Mouse (Mus musculus) T-helper 2 cell (primary cell): ENCODE data around the gene Wipf1.

ENCODE experiments used
- in situ Hi-C: fragments of 300-600 bp; cut with MboI, MseI; formaldehyde crosslinking; loops from one replicate; pipeline ENCODE4 v1.15.1; 2025; ENCODE audit warnings: high pct_unique_total_duplicates

The Wipf1 gene

DNA sequence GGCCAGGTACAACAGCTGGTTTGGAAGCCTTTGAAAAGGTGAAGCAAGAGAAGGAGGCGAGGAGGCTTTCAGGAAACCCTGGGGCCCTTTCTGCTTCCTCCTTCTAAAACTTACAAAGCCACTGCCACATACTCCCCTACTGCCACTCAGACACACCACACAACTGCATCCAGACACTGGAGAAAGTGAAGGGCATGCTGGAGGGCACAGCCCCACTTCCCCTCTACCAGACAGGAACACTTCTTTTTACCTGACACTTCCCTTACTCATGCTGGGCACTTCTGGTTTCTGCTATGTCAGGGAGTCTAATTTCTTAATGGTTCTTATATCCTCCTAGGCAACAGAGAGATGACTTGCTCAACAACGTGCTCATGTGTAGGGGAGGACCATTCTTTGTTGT lies 19.0 kb upstream of the Wipf1 start:
- in situ Hi-C loops: no loop called here

DNA sequence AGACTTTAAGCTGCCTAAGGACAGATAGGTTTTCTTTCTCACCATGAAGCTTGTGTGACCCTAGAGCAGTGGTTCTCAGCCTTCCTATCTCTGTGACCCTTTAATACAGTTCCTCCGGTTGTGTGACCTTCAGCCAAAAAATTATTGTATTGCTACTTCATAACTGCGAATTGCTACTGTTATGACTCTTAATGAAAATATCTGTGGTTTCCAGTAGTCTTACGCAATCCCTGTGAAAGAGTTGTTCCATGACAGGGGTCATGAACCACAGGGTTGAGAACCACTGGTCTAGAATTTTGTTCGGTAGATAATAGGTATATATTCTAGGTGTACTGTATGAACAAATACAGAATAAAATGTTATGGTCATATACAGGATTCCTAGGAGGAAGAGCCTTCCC lies 17.7 kb upstream of the Wipf1 start:
- in situ Hi-C loops: no loop called here

- in situ Hi-C loops: no loop called here
Measured at GRCm38 (mm10) chr2:73545556-73545955, 16.0 kb upstream of the Wipf1 start.

DNA sequence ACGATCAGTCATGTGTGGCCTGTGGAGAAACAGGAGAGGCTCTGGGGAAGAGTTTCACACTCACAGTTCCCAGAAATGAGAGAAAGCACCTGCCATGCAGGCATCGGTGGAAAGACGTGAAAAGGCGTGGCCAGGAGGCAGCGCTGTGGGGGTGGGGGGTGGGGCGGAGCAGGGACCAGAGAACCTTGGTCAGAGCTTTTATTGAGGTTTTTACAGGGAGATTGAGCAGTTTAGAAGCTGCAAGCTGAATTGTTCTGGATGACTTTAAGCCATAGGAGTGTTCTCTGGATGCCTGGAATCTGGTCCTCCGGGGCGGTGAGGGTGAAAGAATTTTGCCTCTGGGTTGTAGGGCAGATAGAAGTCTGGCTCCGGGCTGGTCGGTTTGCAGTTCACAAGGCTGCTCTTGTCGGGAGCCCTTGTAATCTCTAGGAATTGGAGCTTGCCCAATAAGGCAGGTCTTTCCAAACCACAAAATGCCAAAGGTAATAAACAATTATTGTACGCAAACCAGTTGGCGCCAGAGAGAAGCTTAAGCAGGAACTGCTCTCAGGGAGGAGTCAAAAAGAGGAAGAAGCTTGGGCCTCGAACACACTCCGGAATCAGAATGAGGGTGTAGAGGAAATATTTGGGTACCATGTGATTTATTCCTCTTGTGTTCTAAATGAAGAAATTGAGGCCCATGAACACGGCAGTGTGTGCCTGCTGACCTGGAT lies 11.1 kb upstream of the Wipf1 start:
- in situ Hi-C loops: loop anchor here (5.0 kb wide), 1 partner anchor 83 kb away; no protein-coding TSS in a partner anchor

- in situ Hi-C loops: loop anchor here (5.0 kb wide), 1 partner anchor 82 kb away; no protein-coding TSS in a partner anchor
Measured at GRCm38 (mm10) chr2:73539697-73540096, 10.2 kb upstream of the Wipf1 start.

- in situ Hi-C loops: no loop called here
Measured at GRCm38 (mm10) chr2:73539141-73539540, 9.6 kb upstream of the Wipf1 start.

DNA sequence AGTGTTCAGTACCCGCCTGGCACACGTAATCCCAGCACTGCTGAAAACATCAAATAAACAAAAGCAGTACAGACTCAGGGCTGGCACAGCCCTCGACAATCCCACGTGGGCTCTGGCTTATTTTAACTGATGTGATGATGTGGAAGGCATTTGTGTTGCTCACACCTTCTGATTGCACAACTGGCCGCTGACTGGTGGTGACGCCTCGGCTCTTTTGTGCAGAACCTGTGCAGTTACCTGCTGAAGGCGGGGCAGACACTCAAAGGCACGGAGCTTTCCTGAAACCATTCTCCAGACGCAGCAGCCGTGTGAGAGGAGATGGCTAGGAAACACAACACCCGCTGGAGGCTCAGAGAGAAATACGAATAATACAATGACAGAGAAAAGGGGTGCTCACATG lies 9.1 kb upstream of the Wipf1 start:
- in situ Hi-C loops: no loop called here

DNA sequence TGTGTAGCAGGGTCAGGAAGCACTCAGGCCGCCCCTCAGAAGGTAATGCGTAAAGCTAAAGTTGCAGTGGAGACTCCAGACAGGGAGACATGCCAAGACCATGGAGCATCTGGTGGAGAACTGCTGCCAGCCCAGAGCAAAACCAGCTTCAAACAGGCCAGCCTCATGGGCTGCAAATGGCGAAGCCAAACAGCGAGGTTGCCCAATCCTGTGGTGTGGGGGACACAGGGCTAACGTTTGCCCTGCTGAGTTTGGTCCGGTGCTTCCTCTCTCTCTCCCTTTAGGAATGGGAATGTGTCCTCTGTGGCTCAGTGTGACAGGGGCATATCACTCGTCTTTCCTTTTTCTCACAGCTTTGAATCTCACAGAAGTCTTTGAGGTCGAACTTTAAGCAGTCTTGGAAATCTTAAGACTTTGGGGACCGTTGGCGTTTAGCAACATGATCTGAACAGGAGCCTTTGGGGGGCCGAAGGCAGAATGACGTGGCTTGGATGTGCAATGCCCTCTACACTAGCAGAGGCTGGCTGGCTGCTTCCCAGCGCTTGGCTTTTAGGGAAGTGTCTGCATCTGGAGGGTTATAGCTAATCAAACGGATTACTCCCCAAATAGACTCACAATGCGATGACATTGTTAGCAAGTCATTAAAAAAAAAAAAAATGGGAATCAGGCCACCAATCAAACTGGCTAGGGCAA lies 6.7 kb upstream of the Wipf1 start:
- in situ Hi-C loops: no loop called here

GRCm38 (mm10) chr2:73534720-73535119 lies 5.2 kb upstream of the Wipf1 start:
- in situ Hi-C loops: loop anchor here (5.0 kb wide), 1 partner anchor 47 kb away; no protein-coding TSS in a partner anchor

DNA sequence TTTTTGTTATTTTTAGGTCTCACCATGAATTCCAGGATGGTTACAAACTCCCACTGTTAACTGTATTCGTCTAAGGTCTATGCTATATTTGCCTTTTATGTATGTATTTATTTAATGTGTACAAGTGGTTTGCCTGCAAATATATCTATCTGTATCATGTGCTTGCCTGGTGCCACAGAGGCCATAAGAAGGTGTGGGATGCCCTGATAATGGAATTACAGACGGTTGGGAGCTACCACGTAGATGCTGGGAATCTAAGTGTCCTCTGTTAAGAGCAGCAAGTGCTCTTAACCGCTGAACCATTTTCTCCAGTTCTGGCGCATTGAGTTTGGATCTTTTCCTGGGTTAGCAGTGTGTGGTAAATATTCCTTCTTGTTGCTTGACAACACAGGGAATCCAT lies 953 bp upstream of the Wipf1 start:
- in situ Hi-C loops: loop anchor here (5.0 kb wide), 1 partner anchor 43 kb away; no protein-coding TSS in a partner anchor

- in situ Hi-C loops: no loop called here
Measured at GRCm38 (mm10) chr2:73528516-73529355, 798 bp downstream of the Wipf1 start.

- in situ Hi-C loops: no loop called here
Measured at GRCm38 (mm10) chr2:73527956-73528355, 1.6 kb downstream of the Wipf1 start.

- in situ Hi-C loops: no loop called here
Measured at GRCm38 (mm10) chr2:73526691-73527090, 2.8 kb downstream of the Wipf1 start.

GRCm38 (mm10) chr2:73522891-73523290 lies 6.6 kb downstream of the Wipf1 start:
- in situ Hi-C loops: no loop called here

DNA sequence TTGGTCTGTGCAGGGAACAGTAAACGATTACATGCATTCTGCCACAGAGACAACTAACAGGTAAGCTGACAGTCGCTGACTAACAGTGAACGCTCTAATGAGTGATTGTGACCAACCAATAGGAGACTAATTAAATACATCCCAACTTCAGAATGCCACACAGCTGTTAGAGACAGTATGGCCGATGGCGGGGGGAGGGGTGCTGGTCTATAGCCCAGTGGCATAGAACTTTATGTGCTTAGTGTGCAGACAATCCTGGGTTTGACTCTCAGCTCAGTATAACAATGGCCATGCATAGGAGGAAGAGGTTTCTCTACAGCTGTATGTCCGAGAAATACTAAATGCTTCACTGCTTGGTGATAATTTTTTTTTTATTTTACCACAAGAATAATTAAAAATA lies 7.2 kb downstream of the Wipf1 start:
- in situ Hi-C loops: no loop called here

- in situ Hi-C loops: no loop called here
Measured at GRCm38 (mm10) chr2:73521737-73522136, 7.8 kb downstream of the Wipf1 start.

DNA sequence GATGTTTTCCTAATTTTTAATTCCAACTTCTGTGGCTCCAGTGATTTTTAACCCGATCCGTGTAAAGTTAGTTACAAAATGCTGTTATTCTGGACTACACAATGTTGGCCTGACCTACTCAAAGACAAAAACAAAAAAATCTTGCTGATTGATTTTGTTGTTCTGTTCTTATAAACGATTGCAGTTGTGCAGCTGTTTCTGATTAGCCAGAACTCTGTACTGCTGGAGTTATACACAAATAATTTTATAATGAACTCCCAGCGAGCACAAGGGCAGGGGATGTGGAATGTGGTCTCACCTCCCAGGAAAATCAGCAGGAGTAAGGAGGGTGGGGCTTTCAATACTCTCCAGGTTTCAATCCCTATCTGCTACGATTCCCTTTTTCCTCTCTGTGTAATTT lies 10.6 kb downstream of the Wipf1 start:
- in situ Hi-C loops: no loop called here

GRCm38 (mm10) chr2:73518311-73518710 lies 11.2 kb downstream of the Wipf1 start:
- in situ Hi-C loops: no loop called here

DNA sequence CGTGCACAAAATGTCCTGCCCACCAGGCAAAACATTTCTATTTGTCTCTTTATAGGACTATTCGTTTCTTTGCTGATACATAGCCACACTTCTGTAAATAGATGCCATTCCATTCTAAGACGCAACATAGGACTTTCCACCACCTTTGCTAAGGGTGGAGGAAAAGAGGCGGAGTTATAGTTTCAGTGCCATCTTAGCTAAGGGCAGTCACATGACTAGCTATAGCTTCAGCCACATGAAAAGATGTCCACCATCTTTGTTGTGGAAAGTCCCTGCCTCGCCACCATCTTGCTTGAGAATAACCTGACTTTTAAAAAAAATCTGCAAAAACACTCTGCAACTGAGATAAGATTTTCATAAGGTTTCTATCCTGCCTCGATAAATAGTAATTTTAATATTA lies 15.4 kb downstream of the Wipf1 start:
- in situ Hi-C loops: no loop called here

DNA sequence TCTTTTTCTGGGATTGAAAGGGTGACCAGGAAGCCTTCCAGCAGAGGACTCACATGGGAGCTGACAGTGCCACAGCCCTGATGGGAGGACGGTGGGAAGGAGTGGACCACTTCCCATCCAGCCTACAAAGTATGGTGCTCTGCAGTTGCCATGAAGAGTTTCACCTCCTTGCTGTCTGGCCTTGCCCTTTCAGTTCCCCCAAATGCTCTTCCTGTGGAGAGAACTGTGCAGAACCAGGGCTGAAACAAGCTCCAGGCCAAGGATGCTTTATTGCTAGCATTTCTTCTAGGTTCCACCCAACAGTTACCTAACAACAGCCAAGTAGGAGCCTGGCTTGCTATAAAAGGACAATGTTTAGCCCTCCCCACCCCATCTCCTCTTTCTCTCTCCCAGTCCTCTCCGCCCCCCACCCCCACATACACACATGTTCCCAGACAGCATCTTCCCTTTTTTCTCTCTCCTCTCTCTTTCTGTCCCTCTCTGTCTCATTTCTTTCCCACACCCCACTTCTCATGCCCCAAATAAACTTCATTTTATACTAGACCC lies 16.3 kb downstream of the Wipf1 start:
- in situ Hi-C loops: no loop called here

DNA sequence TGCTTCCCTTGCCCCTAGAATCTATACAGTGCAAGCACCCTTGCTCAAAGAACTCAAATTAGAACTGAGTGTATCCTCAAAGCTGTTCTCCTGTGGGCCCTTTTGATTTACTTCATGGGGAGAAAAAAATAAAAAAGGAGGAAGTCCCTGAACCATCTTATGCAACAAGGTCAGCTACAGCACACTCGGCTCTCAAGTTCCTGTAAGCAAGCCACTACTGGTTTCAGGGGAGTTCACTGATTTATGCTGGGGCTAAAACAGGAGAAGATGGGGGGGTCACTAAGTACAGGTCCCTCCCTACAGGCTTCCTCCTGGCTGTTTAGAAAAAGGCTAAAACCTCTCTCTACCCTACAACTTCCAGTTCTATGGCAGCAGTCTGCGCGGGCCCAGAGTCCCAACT lies 17.5 kb downstream of the Wipf1 start:
- in situ Hi-C loops: no loop called here
